Mouse (Mus musculus): ENCODE results near the gene Snrk.

Snrk gene

DNA sequence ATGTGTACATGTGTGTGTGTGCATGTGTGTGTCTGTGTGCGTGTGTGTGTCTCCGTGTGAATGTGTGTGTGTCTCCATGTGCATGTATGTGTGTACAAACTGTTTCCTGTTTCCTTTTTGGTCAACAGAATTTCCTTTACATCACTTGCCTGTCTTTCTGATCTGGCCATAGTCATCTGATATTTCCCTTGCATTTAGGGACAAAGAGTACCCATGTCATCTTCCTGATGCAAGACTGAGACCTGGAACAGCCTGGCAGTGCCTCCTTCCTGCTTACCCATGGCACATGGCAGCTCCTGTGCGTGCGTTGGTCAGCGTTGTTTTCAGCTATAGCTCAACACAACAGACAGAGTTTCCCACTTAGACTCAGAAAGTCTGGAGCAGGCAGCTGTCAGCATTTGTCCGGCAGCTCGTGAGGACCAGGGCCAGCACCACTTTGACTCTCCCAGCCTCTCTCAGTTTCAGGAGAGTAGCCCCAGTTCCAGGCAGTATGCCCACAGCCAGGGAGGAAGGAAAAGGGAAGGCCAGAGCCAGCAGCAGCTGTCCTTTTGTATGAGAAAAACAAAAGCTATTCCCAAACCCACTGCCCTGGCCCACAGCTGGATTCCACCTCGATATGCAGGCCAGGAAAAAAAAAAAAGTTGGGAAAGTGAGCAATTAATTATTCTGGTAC is 7.4 kb upstream of the Snrk start:
- peak; percentile 37 to 46 for DNase-seq

DNA sequence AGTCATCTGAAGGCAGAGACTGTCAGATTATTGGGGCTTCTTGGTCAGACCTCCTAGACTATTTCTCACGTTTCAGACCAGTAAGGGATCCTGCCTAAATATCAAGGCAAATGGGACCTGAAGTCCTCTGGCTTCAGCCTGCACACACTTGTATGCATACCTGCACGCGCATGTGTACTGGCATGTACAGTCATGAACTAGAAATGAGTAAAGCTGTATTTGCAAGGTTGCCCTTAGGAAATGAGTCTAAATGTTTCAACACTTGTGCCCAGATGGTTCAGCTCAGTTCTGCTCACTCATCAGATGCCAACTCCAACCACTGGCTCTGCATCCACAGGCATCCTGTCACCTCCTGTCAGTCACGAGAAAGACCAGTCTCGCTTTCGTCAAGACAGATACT is 6.6 kb upstream of the Snrk start:
- DNase-seq, result no peak

DNA sequence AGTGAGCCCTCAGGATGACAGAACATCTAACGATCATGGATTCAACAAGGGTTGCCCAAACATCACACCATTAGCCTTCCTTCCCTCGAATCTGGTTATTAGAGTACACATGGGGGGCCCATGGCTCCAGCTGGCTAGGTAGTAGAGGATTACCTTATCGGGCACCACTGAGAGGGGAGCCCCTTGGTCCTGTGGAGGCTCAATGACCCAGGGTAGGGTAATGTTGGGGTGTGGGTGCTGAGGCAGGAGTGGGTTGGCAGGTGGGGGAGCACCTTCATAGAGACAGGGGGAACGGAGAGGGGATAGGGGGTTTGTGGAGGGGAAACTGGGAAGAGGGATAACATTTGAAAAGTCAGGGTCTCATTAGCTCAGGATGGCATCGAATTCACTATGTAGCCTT is 6.1 kb upstream of the Snrk start:
- DNase-seq, result no peak

DNA sequence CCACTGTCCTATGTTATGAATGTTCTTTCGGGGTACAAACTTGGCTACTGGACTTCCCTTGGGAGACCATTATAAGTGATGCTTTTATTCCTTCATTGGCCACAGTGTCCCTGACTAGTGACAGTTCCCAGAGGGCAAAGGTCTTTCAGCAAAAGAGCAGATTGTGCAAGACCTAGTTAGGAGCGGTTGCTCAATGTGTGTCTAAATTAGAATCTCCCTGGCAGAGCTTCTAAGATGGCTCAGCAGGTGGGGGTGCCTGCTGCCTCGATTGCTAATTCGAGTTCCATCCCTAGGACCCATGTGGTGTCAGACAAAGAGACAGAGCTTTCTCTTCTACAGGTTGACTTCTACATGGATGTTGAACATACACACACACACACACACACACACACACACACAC is 1.5 kb upstream of the Snrk start:
- peak in 1 of 2 experiments; percentile 22 for DNase-seq

DNA sequence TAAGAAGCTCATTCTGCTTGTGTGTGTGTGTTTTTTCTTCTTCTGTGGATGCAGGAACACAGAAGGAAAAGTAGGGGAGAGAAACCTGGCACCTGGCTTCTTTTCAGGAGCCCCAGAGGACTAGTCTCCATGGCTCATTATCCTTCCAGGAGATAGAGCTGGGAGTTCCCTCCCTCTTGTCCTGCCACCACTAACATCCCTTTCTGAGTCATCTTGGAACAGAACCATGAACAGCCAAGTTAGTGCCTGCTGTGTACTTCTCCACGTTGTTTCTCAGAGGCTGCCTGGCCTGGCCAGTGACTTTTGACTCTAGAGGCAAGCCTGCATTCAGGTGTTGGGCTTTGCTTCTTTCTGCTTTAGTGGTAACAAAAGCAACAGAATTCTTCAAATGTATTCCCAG is 707 bp upstream of the Snrk start:
- DNase-seq, result no peak

DNA sequence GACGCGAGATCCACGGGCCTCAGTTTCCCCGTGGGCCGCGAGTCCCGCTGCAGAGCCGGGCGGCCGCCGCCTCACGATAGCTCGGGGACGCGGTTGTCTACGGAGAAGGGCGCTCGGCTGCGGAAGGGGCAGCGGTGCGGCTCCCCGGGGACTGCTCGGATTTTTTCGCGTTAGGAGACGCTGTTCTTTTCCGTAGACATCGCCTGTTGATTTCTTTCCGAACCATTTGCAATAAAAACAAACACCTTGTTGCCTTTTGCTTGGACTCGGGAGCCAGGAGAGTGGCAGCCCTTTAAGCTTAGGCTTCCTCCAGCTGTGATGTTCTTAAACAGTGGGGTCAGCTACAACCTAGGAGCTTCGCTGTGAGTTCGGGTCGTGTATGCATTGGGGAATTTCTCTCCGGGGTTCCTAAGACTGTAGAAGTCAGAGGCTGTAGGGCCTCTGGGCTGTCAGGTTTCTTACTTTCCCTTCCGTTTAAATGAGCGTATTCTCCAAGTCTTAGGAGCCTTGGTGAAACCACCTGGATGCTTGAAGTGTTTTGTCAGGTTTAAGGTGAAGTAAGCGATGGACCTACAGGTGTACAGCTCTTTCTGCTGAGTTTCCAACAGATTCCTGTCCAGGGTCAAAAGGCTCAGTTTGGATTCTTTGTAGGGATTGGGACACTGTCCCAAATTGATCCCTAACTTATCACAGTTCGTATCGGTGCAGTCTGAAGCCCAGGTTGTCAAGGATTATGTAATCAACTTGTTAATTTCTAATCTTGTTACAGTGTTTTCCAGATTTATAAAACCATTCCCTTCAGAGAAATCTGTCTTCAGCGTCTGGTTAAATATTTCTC is 845 bp downstream of the Snrk start:
- DNase-seq, result peak; percentile 59 to 60

DNA sequence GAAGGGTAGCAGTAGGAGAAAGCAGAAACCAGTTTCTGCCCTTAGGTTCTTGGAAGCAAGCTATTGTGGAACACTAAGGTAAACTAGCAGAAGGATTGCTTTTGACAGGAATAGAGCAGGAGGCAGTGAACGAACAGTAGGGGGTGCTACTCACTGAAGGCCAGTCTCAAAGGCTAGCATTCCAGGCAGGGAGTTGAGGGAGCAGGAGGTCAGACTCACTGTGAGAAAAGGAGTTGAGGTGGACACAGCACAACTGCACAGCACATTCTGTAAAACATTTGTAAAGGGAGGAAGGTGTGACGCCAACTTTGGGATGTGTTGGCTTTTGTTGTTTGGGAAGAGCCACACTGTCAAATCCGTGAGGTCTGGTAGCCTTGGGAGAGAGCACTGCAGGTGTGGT is 3.0 kb downstream of the Snrk start:
- peak; percentile 69 to 76 for DNase-seq

DNA sequence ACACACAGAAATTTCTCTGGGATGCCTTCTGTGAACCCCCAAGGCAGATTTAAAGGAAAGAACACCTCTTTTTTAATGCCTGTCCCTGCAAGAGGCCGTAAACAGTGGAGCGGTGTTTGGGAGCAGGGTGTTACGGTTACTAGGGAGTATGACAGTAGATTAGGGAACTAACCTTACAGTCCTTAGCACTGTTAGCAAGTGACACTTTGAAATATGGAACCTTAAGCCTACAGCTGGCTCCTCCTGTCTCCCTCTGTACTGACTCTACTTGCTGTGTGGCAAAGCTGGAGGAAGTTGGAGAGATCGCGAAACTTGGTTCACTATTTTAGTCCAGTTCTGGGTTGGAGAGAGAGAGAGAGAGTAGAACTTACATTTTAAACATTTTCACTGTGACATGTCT is 5.0 kb downstream of the Snrk start:
- no peak for DNase-seq

DNA sequence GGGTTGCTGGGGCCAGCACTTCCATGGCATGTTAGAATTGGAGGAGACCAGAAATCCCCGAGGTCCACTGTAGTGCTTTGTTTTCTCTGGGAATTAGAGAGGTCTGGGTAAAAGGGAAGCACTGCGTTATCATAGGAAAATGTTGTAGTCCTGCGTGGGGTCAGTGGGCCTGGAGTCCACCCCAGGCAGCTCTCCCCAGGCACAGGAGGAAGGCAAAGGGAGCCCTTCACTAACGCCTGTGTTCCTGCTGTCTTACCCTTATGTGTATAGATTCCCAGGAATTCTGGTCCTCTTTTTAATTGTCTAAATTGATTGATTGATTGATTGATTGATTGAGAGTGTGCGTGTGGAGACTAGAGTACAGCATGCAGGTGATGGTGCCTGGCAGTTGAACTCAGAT is 6.1 kb downstream of the Snrk start:
- no peak for DNase-seq

DNA sequence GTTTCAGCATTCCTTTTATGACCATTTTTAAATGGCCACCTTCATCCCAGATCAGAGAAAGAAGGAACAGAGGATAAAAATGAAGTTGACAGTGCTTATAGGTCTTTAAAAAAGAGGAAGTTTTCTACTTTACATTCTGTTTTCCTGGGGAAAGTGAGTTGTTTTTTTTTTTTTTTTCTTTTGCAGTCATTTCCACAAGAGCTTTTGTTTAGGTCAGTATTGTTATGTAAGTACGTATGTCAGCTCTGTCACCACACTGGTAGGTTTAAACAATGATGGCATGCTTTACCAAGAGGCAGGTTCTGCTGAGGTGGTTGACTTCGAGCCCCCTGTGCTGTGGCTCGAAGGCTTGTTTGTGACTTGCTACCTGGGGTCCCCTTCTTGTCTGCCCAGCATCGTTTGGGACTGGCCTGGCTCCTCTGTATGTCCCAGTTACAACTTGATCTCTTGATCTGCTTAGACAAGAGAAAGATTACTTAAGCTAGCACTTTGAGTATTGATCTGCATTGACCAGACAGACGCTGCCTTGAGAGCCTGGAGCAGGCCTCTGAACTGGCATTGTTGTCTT is 8.7 kb downstream of the Snrk start:
- DNase-seq, result no peak

DNA sequence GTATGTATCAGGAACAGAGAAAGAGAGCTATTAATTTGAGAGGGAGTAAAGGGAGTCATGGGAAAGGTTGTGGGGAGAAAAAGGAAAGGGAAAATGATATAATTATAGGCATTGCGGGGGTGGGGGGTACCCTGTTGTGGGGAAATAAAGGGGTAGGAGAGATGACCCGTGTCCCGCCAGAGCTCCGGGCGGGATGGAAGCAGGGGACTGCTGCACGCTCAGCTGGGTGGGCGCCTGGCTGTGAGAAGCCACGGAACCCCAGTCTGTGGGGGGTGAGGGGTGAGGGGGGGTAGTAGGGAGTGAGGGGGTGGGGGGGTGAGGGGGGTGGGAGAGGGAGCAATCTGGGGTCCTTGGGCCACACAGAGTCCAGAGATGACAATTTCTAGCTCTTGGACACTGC is 9.7 kb downstream of the Snrk start:
- DNase-seq, result no peak

DNA sequence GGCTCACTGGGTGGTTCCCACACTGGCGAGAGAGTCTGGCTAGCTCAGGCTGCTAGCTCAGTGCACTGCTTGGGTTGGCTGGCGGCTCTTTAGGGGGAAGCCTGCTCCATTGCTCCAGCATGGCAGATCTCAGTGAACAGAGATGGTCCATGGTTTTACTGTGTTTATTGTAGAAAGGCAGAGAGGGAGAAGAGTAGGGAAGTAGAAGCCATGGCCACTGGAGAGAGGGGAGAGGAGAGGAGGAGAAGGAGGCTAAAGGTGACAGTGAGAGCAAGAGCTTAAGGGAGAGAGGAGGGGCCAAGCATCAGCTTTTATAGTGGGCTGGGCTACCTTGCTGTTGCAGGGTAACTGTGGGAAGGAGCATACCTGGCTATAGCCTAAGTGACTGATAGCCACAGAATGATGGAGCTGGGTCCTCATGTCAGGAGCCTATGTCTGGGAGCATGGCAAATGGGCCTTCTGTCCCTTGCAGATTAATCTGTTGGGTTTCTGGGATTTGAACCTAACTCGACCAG is 10.3 kb downstream of the Snrk start:
- no peak for DNase-seq

DNA sequence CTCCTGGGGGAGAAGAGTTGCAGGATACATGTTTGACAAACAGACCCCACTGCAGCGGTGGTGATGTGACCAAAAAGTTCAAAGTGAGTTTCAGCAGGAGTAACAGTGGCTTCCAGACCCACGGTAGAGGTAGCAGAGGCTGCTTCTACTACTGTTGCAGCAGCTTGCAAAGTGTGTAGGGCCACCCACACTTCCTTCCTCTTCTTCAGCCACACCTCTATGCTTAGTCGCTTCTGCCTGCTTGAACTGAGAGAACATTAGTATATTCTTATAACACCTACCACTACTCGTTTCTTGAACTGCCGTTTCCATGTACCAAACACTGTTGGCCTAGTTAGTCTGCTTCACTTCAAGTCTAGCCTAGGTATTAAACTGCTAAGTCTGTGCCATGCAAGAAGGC is 11.6 kb downstream of the Snrk start:
- DNase-seq, result no peak

DNA sequence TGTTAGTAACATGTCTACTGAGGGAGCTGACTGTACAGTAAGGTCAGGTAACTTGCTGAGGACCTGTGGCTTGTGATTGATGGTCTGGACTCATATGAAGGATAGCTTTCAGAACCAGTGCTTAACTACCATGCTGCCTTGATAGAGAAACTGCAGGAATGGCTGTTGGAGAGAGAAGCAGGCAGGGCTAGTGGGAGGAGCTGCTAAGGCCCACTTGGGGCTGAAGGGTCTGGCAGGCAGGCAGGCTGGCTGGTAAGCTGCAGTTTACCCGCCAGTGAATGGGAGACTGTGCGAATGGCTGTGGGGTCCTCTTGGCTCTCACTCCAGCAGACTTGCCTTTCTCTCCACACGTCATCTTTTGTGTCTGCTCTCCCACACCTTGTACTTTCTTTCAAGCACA is 13.6 kb downstream of the Snrk start:
- no peak for DNase-seq

DNA sequence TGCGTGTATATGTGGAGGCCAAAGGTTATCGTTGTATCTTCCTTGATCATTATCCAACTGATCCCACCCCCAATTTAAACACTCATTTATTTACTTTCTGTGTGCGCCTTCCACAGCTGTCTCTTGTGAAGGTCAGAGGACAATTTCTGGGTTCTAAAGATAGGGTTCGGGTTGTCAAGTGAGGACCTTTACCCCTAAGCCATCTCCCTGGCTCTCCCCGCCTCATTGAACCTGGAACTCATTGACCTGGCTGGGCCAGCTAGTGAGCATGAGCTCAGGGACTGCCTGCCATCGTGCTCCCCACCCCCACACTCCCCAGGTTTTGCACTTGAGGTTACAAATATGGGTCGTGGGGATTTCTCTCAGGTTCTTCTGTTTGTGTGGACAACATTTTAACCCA is 15.1 kb downstream of the Snrk start:
- no peak for DNase-seq

DNA sequence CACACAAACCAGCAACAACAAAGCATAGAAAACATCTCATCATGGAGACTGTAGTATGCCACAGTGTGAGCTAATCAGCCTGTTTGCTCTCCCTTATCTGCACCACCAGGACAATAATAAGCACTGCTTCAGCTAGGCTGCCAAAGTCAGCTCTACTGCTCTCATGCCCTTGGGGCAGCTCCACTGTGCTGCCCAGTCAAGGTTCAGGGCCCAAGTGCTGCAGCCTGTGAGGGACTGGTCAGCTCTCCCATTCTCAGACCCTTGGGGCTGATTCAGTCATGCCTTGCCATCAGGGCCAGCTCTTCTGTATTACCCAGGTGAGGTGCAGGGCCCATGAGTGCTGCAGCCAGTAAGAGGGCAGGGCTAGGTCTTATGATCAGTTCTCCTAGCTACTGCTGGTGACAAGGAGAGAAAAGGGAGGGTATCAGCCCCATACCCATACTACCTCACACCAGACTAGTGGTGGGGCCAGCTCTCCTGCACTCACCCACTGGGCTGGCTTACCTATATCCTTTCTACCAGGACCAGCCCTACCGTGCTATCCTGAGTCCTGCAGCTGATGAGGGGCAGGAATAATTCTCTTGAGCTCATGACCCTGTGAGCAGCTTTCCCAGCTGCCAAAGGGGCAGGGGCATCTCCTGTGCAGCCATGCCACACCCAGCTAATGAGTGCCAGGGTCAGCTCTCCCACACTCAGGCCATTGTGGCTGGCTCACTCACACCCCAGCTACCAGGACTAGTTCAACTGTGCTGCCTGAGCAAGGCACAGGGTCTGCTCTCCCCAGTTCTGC is 18.2 kb downstream of the Snrk start:
- no peak for DNase-seq

DNA sequence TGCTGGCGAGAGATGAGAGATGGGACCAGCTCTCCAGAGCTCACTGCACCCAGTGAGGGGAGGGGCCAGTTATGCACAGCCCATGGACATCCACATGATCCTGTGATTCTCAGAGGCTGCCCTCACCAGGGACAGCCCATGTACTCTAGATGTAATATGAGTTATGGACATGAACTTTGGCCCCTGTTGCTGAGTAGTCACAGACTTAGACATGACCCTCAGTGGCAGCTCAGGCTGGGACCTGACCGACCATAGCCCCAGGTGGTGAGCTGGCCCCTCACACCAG is 18.8 kb downstream of the Snrk start:
- no peak for DNase-seq

DNA sequence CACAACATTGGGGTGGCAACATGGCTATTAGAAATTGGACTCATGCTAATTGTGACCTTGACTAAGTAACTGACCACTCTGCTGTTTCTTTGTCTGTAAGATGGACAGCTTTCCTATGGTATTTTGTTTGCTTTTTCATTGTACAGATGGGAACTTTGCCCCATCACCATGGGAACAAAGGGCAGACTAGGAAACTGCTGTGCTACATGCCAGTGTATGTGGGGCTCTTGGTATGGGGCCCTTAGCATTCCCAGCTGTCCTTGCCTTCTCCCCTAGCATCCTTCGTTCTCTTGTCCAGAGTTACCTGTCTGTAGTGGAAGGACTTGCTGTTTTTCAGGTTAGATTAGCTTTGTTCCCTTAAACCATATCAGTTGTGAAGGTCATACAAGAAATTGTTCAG is 20.9 kb downstream of the Snrk start:
- no peak for DNase-seq

DNA sequence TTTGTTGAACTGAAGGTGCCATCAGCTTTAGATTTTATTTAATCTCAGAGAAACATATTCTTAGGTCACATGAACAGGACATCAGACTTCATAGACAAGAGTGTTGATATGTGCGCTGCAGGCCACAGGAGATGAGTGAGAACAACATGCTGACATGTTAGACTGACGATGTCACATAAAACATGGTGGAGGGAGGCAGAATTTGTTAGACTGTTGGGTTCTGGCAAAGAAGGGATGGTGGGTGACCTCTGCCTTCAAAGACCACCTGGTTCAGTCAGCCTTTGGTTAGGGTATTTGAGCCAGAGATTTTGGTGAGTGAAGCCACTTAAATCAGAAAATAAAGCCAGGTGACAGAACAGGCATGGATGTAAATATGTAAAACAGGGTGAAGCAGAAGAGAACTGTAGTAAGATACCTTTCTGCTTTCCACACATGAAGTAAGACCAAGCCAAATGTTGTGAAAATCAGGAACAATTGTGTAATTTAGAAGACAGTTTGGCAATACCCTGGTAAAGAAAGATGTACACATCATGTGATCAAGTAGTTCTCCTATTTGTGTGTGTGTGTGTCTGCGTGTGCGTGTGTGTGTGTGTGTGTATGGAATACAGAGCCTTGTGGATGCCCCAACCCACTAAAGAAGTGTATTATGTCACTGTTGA is 21.4 kb downstream of the Snrk start:
- no peak for DNase-seq

DNA sequence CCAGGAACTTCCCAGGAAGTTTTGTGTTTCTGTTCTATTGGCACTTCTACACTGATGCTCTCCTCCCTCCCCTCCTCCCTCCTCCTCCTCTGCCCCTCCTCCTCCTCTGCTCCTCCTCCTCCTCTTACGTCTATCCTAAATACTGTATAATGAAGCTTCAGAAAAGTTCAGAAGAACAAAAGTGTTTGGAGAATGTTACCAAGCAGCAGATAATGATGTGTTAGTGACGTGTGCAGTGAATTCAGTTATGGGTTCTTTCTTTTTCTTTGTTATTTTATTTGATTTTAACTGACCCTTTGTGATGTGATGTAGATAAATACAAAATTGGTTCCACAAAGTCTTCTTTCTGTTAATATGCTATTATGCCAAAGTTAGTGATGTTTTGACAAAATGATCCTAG is 22.2 kb downstream of the Snrk start:
- DNase-seq, result no peak

DNA sequence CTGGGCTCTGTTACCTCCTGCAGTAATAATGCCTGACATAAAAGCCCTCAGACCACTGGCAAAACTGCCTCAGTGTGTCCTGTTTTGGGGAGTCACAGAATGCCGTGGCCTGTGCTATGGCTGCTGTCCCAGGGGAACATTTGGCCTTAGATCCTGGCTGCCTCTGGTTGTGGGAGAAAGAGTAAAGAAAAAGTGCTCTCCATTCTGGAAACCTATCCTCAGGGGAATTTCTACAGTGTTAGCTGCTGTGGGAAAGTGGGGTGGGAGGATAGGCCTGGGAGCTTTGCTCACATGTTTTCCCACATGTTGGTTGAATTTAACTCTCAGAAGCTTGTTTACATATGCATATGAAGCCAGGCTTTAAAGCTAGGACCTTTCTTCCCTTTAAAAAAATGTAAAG is 26.2 kb downstream of the Snrk start:
- DNase-seq, result no peak

DNA sequence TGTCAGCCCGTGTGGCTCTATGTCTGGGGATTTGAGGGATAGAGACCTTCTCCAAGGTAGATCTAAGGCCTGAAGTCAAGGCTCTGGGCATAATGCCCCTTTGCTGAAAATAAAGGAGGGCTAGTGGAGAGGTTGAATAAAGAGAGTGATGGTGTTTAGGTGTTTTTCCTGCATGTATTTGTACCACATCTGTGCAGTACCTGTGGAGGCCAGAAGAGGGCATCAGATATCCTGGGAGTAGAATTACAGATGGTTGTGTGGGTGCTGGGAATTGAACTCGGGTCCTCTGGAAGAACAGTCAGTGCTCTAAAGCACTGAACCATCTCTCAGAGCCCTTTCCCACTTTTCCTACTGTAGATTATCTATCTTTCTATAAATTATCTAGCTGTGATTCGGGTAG is 27.7 kb downstream of the Snrk start:
- DNase-seq, result no peak

DNA sequence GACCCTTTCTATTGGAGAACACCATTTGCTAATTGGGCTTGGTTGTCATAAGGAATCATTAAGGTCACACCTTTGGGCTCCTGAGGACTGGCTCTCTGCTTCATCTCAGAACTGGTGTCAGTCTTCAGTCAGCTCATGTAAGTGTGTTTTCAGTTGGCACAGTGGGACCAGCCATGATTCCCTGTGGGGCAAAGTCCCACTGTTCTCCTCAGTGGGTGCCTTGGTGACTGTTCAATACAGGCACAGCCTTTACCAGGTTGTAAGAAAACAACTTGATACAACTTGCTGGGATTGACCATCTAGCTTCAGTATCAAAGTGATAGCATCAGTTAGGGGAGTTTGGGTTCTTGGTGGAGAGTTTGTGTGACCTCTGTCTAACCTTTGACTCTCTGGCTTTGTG is 28.6 kb downstream of the Snrk start:
- no peak for DNase-seq
